Mouse (Mus musculus) liver, embryonic 12.5 days (tissue): ENCODE results near the gene Xk. TPM values are rescaled to one million over a fixed set of nuclear protein-coding genes. Genes with fewer than 3 reads are reported as not detected.

ENCODE experiments used
- ATAC-seq: fragments of 200-750 bp; cut with Nextera tagmentation; 2 replicates; pipeline ENCODE4 v1.8.0; 2017; ENCODE audit warnings: moderate number of reproducible peaks, mild to moderate bottlenecking, moderate library complexity
- H3K27ac ChIP-seq: fragments of 300-500 bp; sonication (generic); 2 replicates; pipeline ENCODE4 v1.5.1; 2016; ENCODE audit warnings: mild to moderate bottlenecking
- H3K27me3 ChIP-seq: fragments of 300-500 bp; sonication (generic); replicated peaks from 2 replicates; pipeline ENCODE4 v1.6.1; 2016; ENCODE audit warnings: mild to moderate bottlenecking, moderate library complexity
- H3K36me3 ChIP-seq: fragments of 300-500 bp; sonication (generic); 2 replicates; pipeline ENCODE4 v1.6.1; 2016; ENCODE audit warnings: mild to moderate bottlenecking, moderate library complexity
- H3K4me1 ChIP-seq: fragments of 300-500 bp; sonication (generic); 2 replicates; pipeline ENCODE4 v1.6.1; 2016
- H3K4me2 ChIP-seq: fragments of 300-500 bp; sonication (generic); 2 replicates; pipeline ENCODE4 v1.6.1; 2016; ENCODE audit warnings: mild to moderate bottlenecking, moderate library complexity
- H3K4me3 ChIP-seq: fragments of 300-500 bp; sonication (generic); 2 replicates; pipeline ENCODE4 v1.5.1; 2016; ENCODE audit warnings: mild to moderate bottlenecking, moderate library complexity
- H3K9ac ChIP-seq: fragments of 300-500 bp; sonication (generic); 2 replicates; pipeline ENCODE4 v1.6.1; 2016; ENCODE audit warnings: mild to moderate bottlenecking, moderate library complexity
- H3K9me3 ChIP-seq: fragments of 300-500 bp; sonication (generic); replicated peaks from 2 replicates; pipeline ENCODE4 v1.6.1; 2016; ENCODE audit warnings: mild to moderate bottlenecking, moderate library complexity
- WGBS: fragments of 180-500 bp; shearing (Covaris S2); methylation state at CpG from one replicate; pipeline ENCODE4 v1.1.7; 2016; ENCODE audit not compliant: insufficient replicate concordance; 5-methylcytosine and 5-hydroxymethylcytosine counted together
- polyA plus RNA-seq: library from polyadenylated mRNA; unstranded; fragments of >200 nt; fragmentation: Nextera tagmentation; extraction: Ambion mirVana; gene quantifications from 2 replicates; pipeline ENCODE4 v1.2.1, GENCODE M21; 2016

Xk gene
- polyA plus RNA-seq: 32.7 and 34.8 TPM in 2 replicates

DNA sequence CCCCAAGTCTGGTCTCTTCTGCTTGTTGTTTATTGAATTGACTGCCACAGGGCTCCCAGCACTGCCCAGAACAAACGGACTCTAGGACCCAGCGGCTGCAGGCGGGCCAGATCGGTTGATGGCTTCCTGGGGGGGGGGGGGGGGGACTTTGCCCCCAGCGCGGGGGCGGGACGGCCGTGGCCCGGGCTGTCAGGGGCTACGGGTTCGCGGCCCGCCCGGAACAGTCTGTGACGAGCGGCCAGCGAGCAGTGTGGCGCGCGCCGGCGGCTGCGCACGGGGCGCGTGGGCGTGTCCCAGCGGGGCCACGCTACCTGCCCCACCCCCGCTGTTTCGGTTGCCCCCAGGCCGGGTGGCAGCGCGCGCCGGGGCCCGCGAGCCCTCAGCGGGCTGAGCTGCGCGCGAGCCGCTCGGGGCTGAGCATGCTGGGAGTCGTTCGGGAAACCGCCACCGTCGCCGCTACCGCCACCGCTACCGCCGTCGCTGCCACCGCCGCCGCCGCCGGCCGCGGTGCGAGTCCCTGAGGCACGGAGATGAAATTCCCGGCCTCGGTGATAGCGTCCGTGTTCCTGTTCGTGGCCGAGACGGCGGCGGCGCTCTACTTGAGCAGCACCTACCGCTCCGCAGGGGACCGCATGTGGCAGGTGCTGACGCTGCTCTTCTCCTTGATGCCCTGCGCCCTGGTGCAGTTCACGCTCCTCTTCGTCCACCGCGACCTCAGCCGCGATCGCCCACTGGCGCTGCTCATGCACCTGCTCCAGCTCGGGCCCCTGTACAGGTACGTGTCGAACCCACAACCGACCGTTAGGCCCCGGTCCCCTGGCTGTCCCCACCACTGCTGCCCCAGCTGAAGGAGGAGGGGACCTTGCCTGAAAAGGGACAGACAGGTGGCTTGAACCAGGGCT lies at the start of gene Xk:
Xk (plus strand) TSS at position 297 of the 902 bp plus-strand sequence.
- no peaks in the 10 kb centered on the region for H3K36me3 ChIP-seq
- H3K4me1 ChIP-seq: peaks cover 12% of the 10 kb centered on the region; the same call in 1 of the 2 replicates
- H3K27me3 ChIP-seq: peaks cover 5% of the 10 kb centered on the region; the same call in 1 of the 2 replicates
- ATAC-seq: peak; percentile 91
- H3K9me3 ChIP-seq: no peaks in the 10 kb centered on the region
- H3K4me2 ChIP-seq: peak within 1 kb of the TSS; percentile 60
- H3K27ac ChIP-seq: peak within 1 kb of the TSS; percentile 94
- H3K4me3 ChIP-seq: peak within 1 kb of the TSS; percentile 76
- WGBS: 4% methylated on average over 63 of the region's 94 CpGs
- H3K9ac ChIP-seq: peak within 1 kb of the TSS; percentile 90

DNA sequence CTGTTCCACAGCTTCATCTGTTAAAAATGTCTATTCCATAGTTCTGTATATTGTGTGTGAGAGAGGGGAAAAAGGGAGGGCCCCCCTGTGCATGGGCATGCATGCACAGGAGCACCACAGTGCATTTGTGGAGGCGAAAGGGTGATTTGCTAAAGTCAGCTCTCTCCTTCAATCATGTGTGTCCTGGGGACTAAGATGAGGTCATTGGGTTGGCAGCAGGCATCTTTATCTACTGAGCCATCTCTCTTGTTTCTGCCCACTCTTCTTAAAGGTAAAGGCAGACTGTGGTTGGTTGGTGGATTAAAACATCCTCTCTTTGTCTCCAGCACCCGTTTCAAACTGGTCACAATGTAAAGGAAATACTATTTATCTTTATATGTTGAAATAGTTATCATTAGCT lies 45.5 kb upstream of the Xk start:
- Histone ChIP-seq H3K27me3 (no peaks in the 10 kb centered on the region), H3K4me2 (no peak overlapping the region), H3K4me1 (0 out of 2 replicates have a peak, but pooled peaks cover 4% of the 10 kb centered on the region), H3K4me3 (no peak overlapping the region), H3K36me3 (no peaks in the 10 kb centered on the region), H3K9me3 (no peaks in the 10 kb centered on the region), H3K27ac (no peak overlapping the region), H3K9ac (no peak overlapping the region)
- WGBS: 55% methylated on average over 2 of the region's 2 CpGs
- no peak for ATAC-seq

DNA sequence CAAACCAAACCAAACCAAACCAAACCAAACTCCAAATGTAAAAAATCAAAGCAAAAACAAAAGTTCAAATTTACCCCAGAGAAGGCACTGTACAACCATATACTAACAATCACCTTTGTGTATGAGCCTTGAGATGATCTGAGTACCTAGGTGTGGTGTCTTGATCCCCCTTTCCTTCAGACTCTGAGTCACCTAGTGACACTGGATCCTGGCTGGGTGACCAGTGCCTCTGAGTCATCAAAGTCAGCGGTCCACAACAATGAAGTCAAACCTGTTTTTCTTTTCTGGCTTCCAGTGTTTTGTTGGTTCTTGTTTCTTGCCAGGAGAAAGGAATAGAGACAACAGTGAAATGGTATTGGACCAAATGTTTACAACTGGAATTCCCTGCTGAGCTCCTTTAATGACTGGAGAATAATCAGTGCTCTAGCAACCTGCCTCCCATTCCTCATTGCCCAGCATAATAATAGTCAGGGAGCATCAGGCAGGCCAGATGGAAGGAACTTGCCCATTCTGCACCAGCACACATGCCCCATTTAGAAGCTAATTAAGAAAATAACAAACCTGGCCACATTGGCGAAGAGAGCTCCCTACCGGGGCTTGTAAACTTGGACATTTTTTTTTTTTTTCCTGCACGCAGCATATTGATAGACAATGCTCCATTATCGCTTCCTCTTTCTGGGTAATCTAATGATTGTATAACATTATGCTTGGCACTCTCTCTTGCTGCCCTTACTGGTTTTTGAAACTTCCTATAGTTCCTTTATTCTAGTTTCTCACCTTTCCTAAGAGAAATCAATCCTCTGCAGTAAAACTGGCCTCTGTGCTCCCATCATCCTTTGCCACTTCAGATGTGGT lies 31.6 kb upstream of the Xk start:
- Histone ChIP-seq H3K27ac (no peak overlapping the region), H3K9me3 (no peaks in the 10 kb centered on the region), H3K9ac (no peak overlapping the region), H3K4me3 (no peak overlapping the region), H3K27me3 (no peaks in the 10 kb centered on the region), H3K4me1 (peaks cover 29% of the 10 kb centered on the region), H3K36me3 (no peaks in the 10 kb centered on the region), H3K4me2 (no peak overlapping the region)
- 75% methylated on average over 5 of the region's 5 CpGs for WGBS
- no peak for ATAC-seq

DNA sequence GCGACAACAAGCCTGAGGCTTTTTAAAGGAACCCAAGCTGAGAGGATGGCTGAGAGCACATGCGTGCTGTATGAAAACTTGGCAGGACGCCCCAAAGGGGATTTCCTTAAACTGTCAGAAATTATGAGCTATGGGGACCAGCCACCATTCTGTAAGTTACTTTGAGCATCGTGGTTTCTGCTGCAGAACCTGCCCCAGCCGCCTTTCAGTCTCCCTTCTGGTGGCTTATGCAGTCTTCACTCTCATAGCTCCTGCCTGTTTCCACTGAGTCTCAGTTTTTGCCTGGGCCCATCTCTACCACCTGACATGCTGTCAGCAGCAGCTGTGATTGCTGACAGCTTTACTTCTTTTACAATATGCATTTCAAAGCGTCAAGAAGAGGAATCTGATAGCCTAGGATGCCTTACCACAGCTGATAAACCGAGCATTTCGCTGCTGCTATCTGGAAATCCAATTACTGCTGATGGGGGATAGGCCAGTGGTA lies 29.1 kb upstream of the Xk start:
- peak overlapping the region; percentile 81 for H3K27ac ChIP-seq
- no peak for ATAC-seq
- 51% methylated on average over 8 of the region's 8 CpGs for WGBS
- peak overlapping the region; percentile 17; the same call in 1 of the 2 replicates for H3K9ac ChIP-seq
- H3K4me2 ChIP-seq: peak overlapping the region; percentile 61; the same call in 1 of the 2 replicates
- no peaks in the 10 kb centered on the region for H3K36me3 ChIP-seq
- H3K27me3 ChIP-seq: no peaks in the 10 kb centered on the region
- H3K4me3 ChIP-seq: no peak overlapping the region
- H3K4me1 ChIP-seq: peaks cover 48% of the 10 kb centered on the region
- H3K9me3 ChIP-seq: no peaks in the 10 kb centered on the region

DNA sequence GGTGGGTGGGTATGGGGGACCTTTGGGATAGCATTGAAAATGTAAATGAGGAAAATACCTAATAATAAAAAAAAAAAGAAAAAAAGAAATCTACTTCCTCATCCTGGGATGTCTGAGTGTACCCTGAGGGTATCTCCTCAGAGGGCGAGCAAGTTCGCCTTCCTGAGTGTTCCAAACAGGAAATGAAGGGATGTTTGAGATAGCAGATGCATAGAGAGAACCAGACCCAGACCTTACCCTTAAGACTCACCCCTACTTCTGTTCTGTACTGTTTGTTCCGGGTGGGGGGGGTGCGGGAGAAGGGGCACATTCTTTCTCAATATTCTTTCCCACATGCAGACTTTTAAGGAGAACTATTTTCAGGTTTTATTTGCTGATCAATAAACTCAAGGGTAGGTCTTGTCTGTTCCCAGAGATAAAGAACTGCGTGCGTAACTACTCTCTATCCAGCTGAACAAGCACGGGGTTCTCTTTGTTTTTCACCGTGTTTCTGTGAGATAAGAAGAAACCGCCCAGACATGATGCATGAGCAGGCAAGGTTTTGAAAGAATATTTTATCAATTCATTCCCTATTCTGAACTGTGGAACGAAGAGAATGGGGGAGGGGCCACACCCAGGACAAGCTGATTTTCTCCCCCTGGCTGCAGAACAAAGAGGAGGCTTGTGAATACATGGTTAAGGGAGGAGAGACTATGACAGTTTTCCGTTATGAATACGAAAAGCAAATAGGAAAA lies 27.8 kb upstream of the Xk start:
- peak overlapping the region; percentile 88 for H3K27ac ChIP-seq
- H3K27me3 ChIP-seq: no peaks in the 10 kb centered on the region
- 21% methylated on average over 12 of the region's 12 CpGs for WGBS
- H3K36me3 ChIP-seq: no peaks in the 10 kb centered on the region
- ATAC-seq: peak; percentile 94
- peak overlapping the region; percentile 61 for H3K4me2 ChIP-seq
- no peak overlapping the region for H3K4me3 ChIP-seq
- H3K4me1 ChIP-seq: peaks cover 61% of the 10 kb centered on the region
- no peaks in the 10 kb centered on the region for H3K9me3 ChIP-seq
- H3K9ac ChIP-seq: peak overlapping the region; percentile 50; the same call in 1 of the 2 replicates

DNA sequence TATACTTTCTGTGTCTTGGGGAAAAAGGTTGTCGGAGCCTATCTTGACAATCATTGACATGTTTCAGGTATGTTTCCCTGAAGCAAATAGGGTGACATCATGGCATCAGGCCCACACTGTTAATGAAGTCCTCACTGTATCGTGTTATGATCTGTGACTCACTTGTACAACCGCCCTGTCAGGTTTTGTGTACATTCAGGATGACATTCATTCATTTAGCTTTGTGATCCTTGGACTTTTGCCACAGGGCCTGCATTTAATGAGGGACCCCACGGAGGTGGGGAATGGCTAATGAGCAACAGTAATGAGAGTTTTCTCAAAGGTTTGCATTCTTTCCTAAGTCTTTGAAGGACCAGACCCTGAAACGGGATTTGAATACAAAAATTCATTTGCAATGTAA lies 23.6 kb upstream of the Xk start:
- Histone ChIP-seq H3K9me3 (no peaks in the 10 kb centered on the region), H3K36me3 (peaks cover 3% of the 10 kb centered on the region; the same call in 1 of the 2 replicates), H3K27ac (peak overlapping the region; percentile 30; the same call in 1 of the 2 replicates), H3K4me2 (no peak overlapping the region), H3K9ac (no peak overlapping the region), H3K4me3 (no peak overlapping the region), H3K27me3 (no peaks in the 10 kb centered on the region), H3K4me1 (peaks cover 50% of the 10 kb centered on the region)
- no peak for ATAC-seq
- 68% methylated on average over 5 of the region's 5 CpGs for WGBS

DNA sequence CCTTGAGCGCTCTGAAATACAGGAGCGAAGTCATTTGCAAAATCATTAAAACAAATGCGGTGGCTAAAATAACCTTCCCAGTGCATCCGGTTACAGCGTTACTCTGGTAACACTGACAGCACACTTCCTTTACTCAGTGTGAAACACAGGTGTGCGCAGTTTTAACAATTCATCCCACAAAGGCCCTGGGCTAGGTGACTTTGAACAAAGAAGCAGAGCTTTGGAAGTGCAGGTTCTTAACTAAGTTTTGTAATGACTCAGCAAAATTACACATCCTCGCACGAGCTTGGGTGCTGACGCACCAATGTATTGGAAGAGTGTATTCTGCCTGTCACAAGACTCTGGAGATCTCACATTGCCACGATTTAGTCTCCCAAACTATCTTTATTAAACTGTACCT lies 18.6 kb upstream of the Xk start:
- H3K36me3 ChIP-seq: peaks cover 3% of the 10 kb centered on the region; the same call in 1 of the 2 replicates
- no peak overlapping the region for H3K9ac ChIP-seq
- peak; percentile 66; the same call in 1 of the 2 replicates for ATAC-seq
- H3K4me3 ChIP-seq: peak overlapping the region; percentile 35
- H3K4me1 ChIP-seq: peaks cover 36% of the 10 kb centered on the region
- H3K27ac ChIP-seq: peak overlapping the region; percentile 66
- H3K27me3 ChIP-seq: no peaks in the 10 kb centered on the region
- H3K4me2 ChIP-seq: peak overlapping the region; percentile 55
- H3K9me3 ChIP-seq: no peaks in the 10 kb centered on the region
- WGBS: 60% methylated on average over 10 of the region's 10 CpGs

DNA sequence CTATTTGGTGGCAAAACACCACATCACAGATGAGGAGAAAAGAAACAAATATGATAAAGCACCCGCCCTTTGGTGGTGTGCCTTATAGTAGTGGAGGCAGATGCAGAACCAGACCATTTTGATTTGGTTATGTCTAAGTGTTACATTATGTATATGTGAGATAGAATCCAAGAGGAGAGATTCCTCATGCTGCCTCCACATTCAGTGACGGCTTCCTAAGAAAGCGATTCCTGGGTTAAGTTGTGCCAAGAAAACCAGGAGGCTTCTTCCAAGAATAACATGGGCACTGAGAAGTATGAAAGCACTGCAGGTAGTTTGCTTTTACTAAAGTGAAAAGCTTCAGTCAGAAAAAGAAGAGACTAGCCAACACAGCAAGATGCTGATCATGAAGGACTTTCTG lies 17.7 kb upstream of the Xk start:
- peak overlapping the region; percentile 53 for H3K4me2 ChIP-seq
- H3K36me3 ChIP-seq: peaks cover 3% of the 10 kb centered on the region; the same call in 1 of the 2 replicates
- peak overlapping the region; percentile 87 for H3K27ac ChIP-seq
- no peaks in the 10 kb centered on the region for H3K9me3 ChIP-seq
- peaks cover 28% of the 10 kb centered on the region for H3K4me1 ChIP-seq
- H3K27me3 ChIP-seq: no peaks in the 10 kb centered on the region
- WGBS: 81% methylated on average over 3 of the region's 3 CpGs
- H3K9ac ChIP-seq: peak overlapping the region; percentile 68
- ATAC-seq: no peak
- H3K4me3 ChIP-seq: peak overlapping the region; percentile 54

DNA sequence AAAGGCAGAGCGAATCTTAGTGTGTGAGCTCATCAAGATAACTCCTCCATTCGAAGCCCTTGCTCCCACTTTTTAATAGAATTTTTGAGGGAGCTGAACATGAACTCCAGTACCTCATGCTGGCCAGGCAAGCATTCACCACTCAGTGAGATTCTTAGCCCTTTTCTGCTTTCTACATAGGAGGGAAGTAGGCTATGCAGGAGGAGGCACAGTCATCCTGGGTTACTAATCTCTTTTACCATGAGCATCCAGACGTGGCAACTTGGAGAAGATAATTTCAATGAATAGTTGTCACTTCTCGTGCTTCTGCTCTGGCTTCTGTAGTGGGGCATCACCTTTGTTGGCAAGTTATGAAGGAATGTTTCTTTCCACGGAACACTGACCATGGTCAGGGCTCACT lies 15.8 kb upstream of the Xk start, which contains the start of gene Gm14862:
Gm14862 (minus strand) TSS at position 134 of the 400 bp plus-strand sequence.
- Histone ChIP-seq H3K4me3 (peak within 1 kb of the TSS; percentile 54), H3K4me2 (peak within 1 kb of the TSS; percentile 53), H3K9ac (peak within 1 kb of the TSS; percentile 68), H3K27me3 (no peaks in the 10 kb centered on the region), H3K4me1 (peaks cover 28% of the 10 kb centered on the region), H3K36me3 (no peaks in the 10 kb centered on the region), H3K9me3 (no peaks in the 10 kb centered on the region), H3K27ac (peak within 1 kb of the TSS; percentile 87)
- ATAC-seq: peak; percentile 90
- 43% methylated on average over 5 of the region's 5 CpGs for WGBS

DNA sequence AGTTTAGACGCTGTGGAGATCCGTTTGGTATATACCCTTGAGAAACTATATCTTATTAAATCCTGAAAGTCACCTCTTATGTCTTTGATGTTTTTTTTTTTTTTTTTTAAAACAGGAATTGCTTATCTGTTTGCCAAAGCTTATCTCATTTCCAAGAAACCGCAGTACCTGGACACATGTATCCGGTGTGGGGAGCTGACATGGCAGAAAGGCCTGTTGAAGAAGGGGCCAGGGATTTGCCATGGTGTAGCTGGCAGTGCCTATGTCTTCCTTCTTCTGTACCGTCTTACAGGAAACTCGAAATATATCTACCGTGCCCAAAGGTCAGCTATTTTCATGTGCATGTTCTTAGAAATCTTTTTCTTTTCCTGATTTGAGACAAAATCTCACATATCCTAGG lies 14.7 kb upstream of the Xk start:
- Histone ChIP-seq H3K27ac (peak overlapping the region; percentile 87), H3K4me3 (no peak overlapping the region), H3K9ac (no peak overlapping the region), H3K9me3 (no peaks in the 10 kb centered on the region), H3K27me3 (no peaks in the 10 kb centered on the region), H3K36me3 (no peaks in the 10 kb centered on the region), H3K4me2 (peak overlapping the region; percentile 53; the same call in 1 of the 2 replicates), H3K4me1 (peaks cover 28% of the 10 kb centered on the region)
- 45% methylated on average over 7 of the region's 7 CpGs for WGBS
- no peak for ATAC-seq

DNA sequence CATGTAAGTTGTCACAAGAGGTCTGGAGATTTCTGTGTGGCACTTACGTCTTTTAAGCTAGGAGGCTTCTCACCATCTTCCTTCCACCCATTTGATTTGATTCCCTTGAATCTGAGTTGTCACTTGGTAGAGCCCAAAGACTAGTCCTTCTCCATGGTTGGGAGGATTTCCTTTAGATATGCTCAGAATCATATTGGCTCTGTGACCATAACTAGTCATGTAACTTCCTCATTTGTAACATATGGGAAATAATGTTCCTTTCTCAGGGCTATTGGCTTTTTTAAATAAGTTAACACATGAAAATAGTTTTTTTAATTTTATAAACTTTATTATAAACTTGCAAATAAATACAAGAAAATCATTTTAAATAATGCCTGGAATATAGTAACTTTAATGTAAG lies 13.3 kb upstream of the Xk start:
- no peak overlapping the region for H3K9ac ChIP-seq
- no peaks in the 10 kb centered on the region for H3K9me3 ChIP-seq
- no peak for ATAC-seq
- H3K36me3 ChIP-seq: no peaks in the 10 kb centered on the region
- no peak overlapping the region for H3K4me3 ChIP-seq
- no peak overlapping the region for H3K4me2 ChIP-seq
- peaks cover 20% of the 10 kb centered on the region for H3K4me1 ChIP-seq
- 83% methylated on average over 1 of the region's 1 CpGs for WGBS
- H3K27me3 ChIP-seq: no peaks in the 10 kb centered on the region
- H3K27ac ChIP-seq: no peak overlapping the region
